ENCODE assay signal across 18 mouse cellular contexts in the genomic region with DNA sequence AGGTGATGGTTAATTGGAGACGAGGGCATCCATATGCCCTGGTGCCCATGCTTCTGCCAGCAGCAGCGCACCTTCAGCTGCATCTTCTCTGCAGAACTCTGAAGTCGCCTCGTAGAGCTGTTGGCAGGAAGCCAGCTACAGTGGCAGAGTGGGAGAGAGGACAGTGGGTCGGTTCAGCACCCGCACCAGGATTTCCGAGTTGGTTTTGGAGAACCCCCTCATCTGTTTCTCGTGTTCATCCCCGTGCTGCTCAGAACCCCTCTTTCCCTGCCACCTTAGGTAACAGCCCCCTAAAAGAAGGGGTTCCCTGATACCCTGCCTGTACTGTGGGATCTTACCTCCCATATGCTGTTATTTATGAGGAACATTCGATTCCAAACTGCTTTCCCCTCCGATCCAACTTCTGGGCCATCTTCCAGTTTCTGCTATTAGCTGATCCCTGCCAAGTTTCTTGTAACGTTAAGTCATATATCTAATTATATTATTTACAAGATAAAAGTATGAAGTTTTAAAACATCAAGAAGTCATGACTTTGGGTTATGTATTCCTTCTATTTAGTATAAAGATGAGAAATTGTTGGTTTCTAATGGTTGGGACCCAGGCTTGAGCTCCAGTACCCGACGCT. TPM values are rescaled to one million over a fixed set of nuclear protein-coding genes. Genes with fewer than 3 reads are reported as not detected.
DNase-seq lines count a peak whose midpoint lies in the region; ATAC-seq lines count a peak whose summit lies in the region.
"Had no signal": no experiment of that assay in that cellular context is flagged by ENCODE, and none has a peak within 500 bp of the region (broad histone marks: within the 10 kb centered on the region; RNA-seq: fewer than 3 reads in every experiment).

No protein-coding gene starts in this region.

- 49% methylated on average over 14 of the region's 14 CpGs for WGBS in lung, embryonic 15.5 days

- peaks cover 21% of the 10 kb centered on the region for H3K27me3 ChIP-seq in lung, embryonic 15.5 days
- H3K27me3 ChIP-seq: embryonic facial prominence, embryonic 15.5 days; intestine, embryonic 15.5 days had no signal

- DNase-seq in frontal cortex, postnatal 36 days (ENCODE audit: low spot score in 2 of 2) = peak; percentile 50 to 53
- no peak for DNase-seq in frontal cortex, postnatal 14 days (ENCODE audit: low spot score in 2 of 2)
- DNase-seq in lung, adult 18-20 months = no peak
- DNase-seq in brain, adult 2 months (ENCODE audit: low read depth, low spot score) = peak; percentile 62
- peak; percentile 39 to 64 for DNase-seq in left cerebral cortex, postnatal 25 days (ENCODE audit: low spot score in 2 of 2)
- DNase-seq in thymus, postnatal 36 days = no peak
- DNase-seq: adrenal gland, postnatal 10 days; cerebellum, adult 11 months; heart, postnatal 4 days; retina, postnatal 1 day had no signal

- peak; percentile 17; the same call in 1 of the 2 replicates for ATAC-seq in lung, embryonic 15.5 days (ENCODE audit: borderline replicate concordance, extremely low read depth, low FRiP score, low TSS enrichment)
- ATAC-seq: CD4-positive, CD25-positive, alpha-beta regulatory T cell, adult 4 months; intestine, embryonic 15.5 days; liver, embryonic 12.5 days had no signal

- no peak overlapping the region for H3K27ac ChIP-seq in lung, embryonic 15.5 days
- H3K27ac ChIP-seq: embryonic facial prominence, embryonic 15.5 days; intestine, embryonic 15.5 days; liver, embryonic 12.5 days; neural tube, embryonic 13.5 days had no signal

- H3K4me2 ChIP-seq in lung, embryonic 15.5 days = peak overlapping the region; percentile 29; the same call in 1 of the 2 replicates
- H3K4me2 ChIP-seq: embryonic facial prominence, embryonic 15.5 days; intestine, embryonic 15.5 days; liver, embryonic 12.5 days; neural tube, embryonic 13.5 days had no signal

- H3K9me3 ChIP-seq in lung, embryonic 15.5 days = no peaks in the 10 kb centered on the region; the same call in 1 of the 2 replicates
- H3K9me3 ChIP-seq: embryonic facial prominence, embryonic 15.5 days; intestine, embryonic 15.5 days; liver, embryonic 12.5 days; neural tube, embryonic 13.5 days had no signal

- no peaks in the 10 kb centered on the region for H3K36me3 ChIP-seq in lung, embryonic 15.5 days
- H3K36me3 ChIP-seq: embryonic facial prominence, embryonic 15.5 days; intestine, embryonic 15.5 days; liver, embryonic 12.5 days had no signal

- no peak overlapping the region for H3K9ac ChIP-seq in lung, embryonic 15.5 days
- H3K9ac ChIP-seq: embryonic facial prominence, embryonic 15.5 days; intestine, embryonic 15.5 days; liver, embryonic 12.5 days; neural tube, embryonic 13.5 days had no signal

- intact Hi-C loops in left cerebral cortex, postnatal 25 days (cut with DNase I) = loop anchor here (5.0 kb wide), 1 partner anchor 136 kb away; no protein-coding TSS in a partner anchor

- H3K4me3 ChIP-seq in lung, embryonic 15.5 days = no peak overlapping the region
- H3K4me3 ChIP-seq: embryonic facial prominence, embryonic 15.5 days; intestine, embryonic 15.5 days; liver, embryonic 12.5 days; neural tube, embryonic 13.5 days had no signal

- H3K4me1 ChIP-seq in lung, embryonic 15.5 days = peaks cover 21% of the 10 kb centered on the region
- H3K4me1 ChIP-seq: liver, embryonic 12.5 days had no signal

RNA-seq across cellular contexts. Expression of gene Gm47841, which starts 38.7 kb away (rescaled TPM):
- 0.19 TPM in 1 of 2 replicates, not detected in the other for polyA plus RNA-seq in lung, embryonic 15.5 days (2015; fragmentation: Nextera tagmentation; extraction: Ambion mirVana)
- not detected for total RNA-seq in left cerebral cortex, postnatal 25 days (2021)
- total RNA-seq: layer of hippocampus, adult 8-10 months had no signal
- polyA plus RNA-seq: CD4-positive, CD25-positive, alpha-beta regulatory T cell, adult 4 months; embryonic facial prominence, embryonic 15.5 days; intestine, embryonic 15.5 days; liver, embryonic 12.5 days; neural tube, embryonic 13.5 days; stomach, embryonic 14.5 days had no signal

Comparison
In these comparisons a context has a peak if more than half of its experiments do, and no peak if none do; other contexts are left out.
1. DNase-seq: peak in frontal cortex, postnatal 36 days (2 of 2), brain, adult 2 months (single experiment) and left cerebral cortex, postnatal 25 days (2 of 2); none in frontal cortex, postnatal 14 days (0 of 2), lung, adult 18-20 months (0 of 2) and thymus, postnatal 36 days (0 of 2).